In the genomic region with DNA sequence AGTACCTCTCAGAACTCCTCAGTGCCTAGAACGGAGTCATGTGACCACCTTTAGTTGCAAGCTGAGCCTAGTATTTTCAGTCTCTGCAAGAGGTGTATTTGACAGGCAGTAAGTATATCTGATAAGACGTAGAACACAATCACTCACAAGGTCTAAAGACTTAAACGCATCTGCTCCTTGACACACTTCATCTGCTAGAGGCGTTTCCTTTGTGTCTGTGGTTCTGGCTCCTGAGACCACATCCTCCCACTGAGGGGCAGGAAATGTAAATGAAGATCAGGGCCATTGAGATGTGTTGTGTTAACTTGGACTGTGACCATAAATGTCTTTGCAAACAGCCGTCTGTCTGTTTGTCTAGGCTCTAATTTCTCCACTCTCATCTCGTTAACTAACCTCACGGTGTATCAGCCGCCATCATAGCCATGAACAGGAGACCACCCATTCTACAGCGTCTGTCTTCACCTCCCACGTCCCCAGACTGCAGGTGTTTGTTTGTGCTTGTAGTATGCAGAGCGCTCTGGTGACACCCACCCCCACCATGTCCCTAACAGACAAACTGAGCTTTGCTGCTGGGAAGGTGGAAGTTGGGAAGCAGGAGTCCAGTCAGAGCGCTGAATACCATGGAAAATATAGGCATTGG, we compare ENCODE assay signal across 13 mouse cellular contexts. TPM values are rescaled to one million over a fixed set of nuclear protein-coding genes. Genes with fewer than 3 reads are reported as not detected.
DNase-seq lines count a peak whose midpoint lies in the region; ATAC-seq and TF ChIP-seq lines count a peak whose summit lies in the region.
"Had no signal": no experiment of that assay in that cellular context is flagged by ENCODE, and none has a peak within 500 bp of the region (broad histone marks: within the 10 kb centered on the region; RNA-seq: fewer than 3 reads in every experiment).

No protein-coding gene starts in this region.

- no peak overlapping the region for H3K27ac ChIP-seq in cerebellum, adult 2 months (ENCODE audit: insufficient read depth, low read length)
- H3K27ac ChIP-seq in heart, adult 2 months, result no peak overlapping the region
- H3K27ac ChIP-seq: midbrain, embryonic 15.5 days; neural tube, embryonic 15.5 days had no signal

- ATAC-seq in activated CD4-positive, CD25-positive, alpha-beta regulatory T cell, adult 4 months, result peak; percentile 93
- ATAC-seq in neutrophil, adult 5-6 weeks (ENCODE audit: extremely low read depth, insufficient number of reproducible peaks, low FRiP score, poor library complexity, severe bottlenecking), result peak; percentile 84
- ATAC-seq: lung, postnatal 0 days; midbrain, embryonic 15.5 days had no signal

- TF ChIP-seq CTCF in cerebellum, adult 2 months (IDR thresholded peaks at IDR 0.05; ENCODE audit: borderline replicate concordance, insufficient read depth, low read depth, low read length), result no peak
- no peak for TF ChIP-seq CTCF in heart, adult 2 months (IDR thresholded peaks at IDR 0.05)

- 59% methylated on average over 12 of the region's 12 CpGs for WGBS in cerebellum, adult 2 months
- 52% methylated on average over 12 of the region's 12 CpGs for WGBS in heart, adult 2 months

- intact Hi-C loops in heart, adult 2 months (cut with DNase I), result loop anchor here (10.0 kb wide), 1 partner anchor 233 kb away; no protein-coding TSS in a partner anchor

- TF ChIP-seq POLR2A in cerebellum, adult 2 months (IDR thresholded peaks at IDR 0.05; ENCODE audit: borderline replicate concordance, insufficient read depth, low read length), result no peak
- TF ChIP-seq POLR2A in heart, adult 2 months (IDR thresholded peaks at IDR 0.05; ENCODE audit: insufficient read depth, low read depth, low read length), result no peak

- H3K79me2 ChIP-seq in heart, adult 2 months (replicated peaks; ENCODE audit: control insufficient read depth, insufficient read depth, low read length), result no peaks in the 10 kb centered on the region

- no peaks in the 10 kb centered on the region; the same call in 1 of the 2 replicates for H3K27me3 ChIP-seq in cerebellum, adult 2 months (ENCODE audit: control insufficient read depth, insufficient read depth, low read length)
- H3K27me3 ChIP-seq in heart, adult 2 months (ENCODE audit: control insufficient read depth, insufficient read depth, low read length), result no peaks in the 10 kb centered on the region
- H3K27me3 ChIP-seq: midbrain, embryonic 15.5 days; neural tube, embryonic 15.5 days had no signal

- DNase-seq in lung, postnatal 25 days (ENCODE audit: low spot score), result peak; percentile 16
- no peak for DNase-seq in lung, postnatal 14 days
- peak; percentile 76 for DNase-seq in thymus, postnatal 14 days
- no peak for DNase-seq in cerebellum, adult 2 months
- DNase-seq in frontal cortex, adult 2 months (ENCODE audit: extremely low spot score in 1 of 2, low spot score in 1 of 2), result no peak
- DNase-seq in heart, adult 2 months, result no peak
- DNase-seq: cerebellum, adult 11-12 months; heart, adult 11 months had no signal

- no peaks in the 10 kb centered on the region for H3K36me3 ChIP-seq in heart, adult 2 months (ENCODE audit: control insufficient read depth, insufficient read depth, low read length)
- H3K36me3 ChIP-seq: midbrain, embryonic 15.5 days; neural tube, embryonic 15.5 days had no signal

- H3K4me3 ChIP-seq in cerebellum, adult 2 months (replicated peaks; ENCODE audit: insufficient read depth, low read depth, low read length), result no peak overlapping the region
- H3K4me3 ChIP-seq in heart, adult 2 months, result no peak overlapping the region
- H3K4me3 ChIP-seq: midbrain, embryonic 15.5 days; neural tube, embryonic 15.5 days had no signal

- TF ChIP-seq EP300 in heart, adult 2 months (IDR thresholded peaks at IDR 0.05; ENCODE audit: insufficient read depth, low read depth, low read length), result no peak

- H3K4me1 ChIP-seq in cerebellum, adult 2 months (ENCODE audit: control insufficient read depth, insufficient read depth, low read length), result no peaks in the 10 kb centered on the region
- H3K4me1 ChIP-seq in heart, adult 2 months (ENCODE audit: control insufficient read depth, insufficient read depth, low read length), result no peaks in the 10 kb centered on the region

- H3K9ac ChIP-seq in heart, adult 2 months (ENCODE audit: low read depth, low read length), result no peak overlapping the region
- H3K9ac ChIP-seq: midbrain, embryonic 15.5 days; neural tube, embryonic 15.5 days had no signal

RNA-seq across cellular contexts. Expression of a gene that starts 22.7 kb away (rescaled TPM):
- polyA plus RNA-seq in activated CD4-positive, CD25-positive, alpha-beta regulatory T cell, adult 4 months (2017; shearing (Covaris generic)), result 100 to 1,000 TPM; 615 to 687 TPM
- total RNA-seq in neutrophil, adult 5-6 weeks (2017), result 29.5 and 33.1 TPM in 2 replicates
- polyA plus RNA-seq in cerebellum, adult 2 months (2012; rRNA removed), result 0.98 and 1.5 TPM in 2 replicates
- polyA plus RNA-seq in frontal cortex, adult 2 months (2012; rRNA removed), result 2.3 and 3.1 TPM in 2 replicates
- under 1 TPM in 1 of 2 experiments, not detected in 1; 0.25 TPM for total RNA-seq in heart, adult 2 months (2021)
- polyA plus RNA-seq in heart, adult 2 months (2012; rRNA removed), result 0.67 and 0.98 TPM in 2 replicates

Comparison
In these comparisons a context has a peak if more than half of its experiments do, and no peak if none do; other contexts are left out.
1. DNase-seq: peak in lung, postnatal 25 days (single experiment) and thymus, postnatal 14 days (single experiment); none in lung, postnatal 14 days (single experiment), cerebellum, adult 2 months (0 of 2), frontal cortex, adult 2 months (0 of 2) and heart, adult 2 months (0 of 2).
2. RNA of a gene that starts 22.7 kb away (polyA plus RNA-seq): 615 to 687 TPM in activated CD4-positive, CD25-positive, alpha-beta regulatory T cell, adult 4 months; 2.3 to 3.1 TPM in frontal cortex, adult 2 months, 0.98 to 1.5 TPM in cerebellum, adult 2 months and 0.67 to 0.98 TPM in heart, adult 2 months; every median in the first group is over 100 times any median in the second.